Mouse (Mus musculus): ENCODE data around the gene Foxk1. TPM values are rescaled to one million over a fixed set of nuclear protein-coding genes. Genes with fewer than 3 reads are reported as not detected.

The Foxk1 gene
- polyA plus RNA-seq, 2 experiments: 6.0 to 18.6 TPM

DNA sequence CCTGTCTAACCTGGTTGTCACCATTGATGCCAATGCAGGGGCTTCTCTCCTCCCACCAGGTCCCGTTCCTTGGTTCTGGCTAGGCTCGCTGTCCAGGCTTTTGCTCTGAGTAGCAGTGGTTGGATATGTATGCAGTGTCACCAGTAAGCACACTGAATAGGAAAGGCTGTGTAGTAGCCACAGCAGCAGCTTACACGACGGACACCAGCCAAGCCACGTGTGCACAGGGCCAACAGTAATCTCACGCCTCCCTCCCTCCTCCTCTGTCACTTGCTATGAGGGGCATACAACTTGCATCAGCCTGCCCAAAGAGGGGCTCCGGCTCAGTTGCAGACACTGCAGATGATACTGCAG is 108.7 kb downstream of the Foxk1 start:
- no peak overlapping the region for H3K4me2 ChIP-seq (replicated peaks; ENCODE audit: low read depth, low read length, severe bottlenecking)
- TF ChIP-seq POLR2A (IDR thresholded peaks at IDR 0.05; ENCODE audit: borderline replicate concordance, extremely low read depth, insufficient read depth, insufficient read length): no peak
- peak overlapping the region; percentile 6; the same call in 1 of the 2 replicates for H3K9ac ChIP-seq (ENCODE audit: low read depth, low read length, severe bottlenecking)

More for the DNA sequence above, 108.7 kb downstream of the Foxk1 start:
- no peak for DNase-seq (ENCODE audit: low spot score)
- no peak for ATAC-seq (ENCODE audit: low FRiP score, low read depth)
- Histone ChIP-seq H3K4me3 (replicated peaks; ENCODE audit: low read length) (no peak overlapping the region), H3K36me3 (ENCODE audit: control insufficient read depth, insufficient read depth, low read length) (no peaks in the 10 kb centered on the region), H3K4me1 (ENCODE audit: control insufficient read depth, insufficient read depth, low read length) (peaks cover 8% of the 10 kb centered on the region), H3K27ac (replicated peaks; ENCODE audit: low read depth, low read length) (no peak overlapping the region), H3K9me3 (ENCODE audit: control insufficient read depth, low read length) (no peaks in the 10 kb centered on the region), H3K27me3 (ENCODE audit: control insufficient read depth, insufficient read depth, low read length) (no peaks in the 10 kb centered on the region)
- 58% methylated on average over 7 of the region's 7 CpGs for WGBS

Other genes with a start within 250 kb of the Foxk1 start
- gene Ap5z1, start 62.4 kb downstream of the Foxk1 start, polyA plus RNA-seq (2012; rRNA removed): 23.2 and 28.5 TPM in 2 replicates
- gene Ap5z1, start 62.4 kb downstream of the Foxk1 start, polyA plus RNA-seq (2014; fragmentation: Nextera tagmentation; extraction: Ambion mirVana): 8.8 and 9.6 TPM in 2 replicates
- gene Papolb, start 128.6 kb downstream of the Foxk1 start, polyA plus RNA-seq (2012; rRNA removed): 0.18 and 0.29 TPM in 2 replicates
- gene Papolb, start 128.6 kb downstream of the Foxk1 start, polyA plus RNA-seq (2014; fragmentation: Nextera tagmentation; extraction: Ambion mirVana): 0.18 TPM in 2 replicates
- gene Radil, start 149.6 kb downstream of the Foxk1 start, polyA plus RNA-seq (2012; rRNA removed): 7.4 and 9.9 TPM in 2 replicates
- 4.4 and 5.7 TPM in 2 replicates for gene Radil, start 149.6 kb downstream of the Foxk1 start, polyA plus RNA-seq (2014; fragmentation: Nextera tagmentation; extraction: Ambion mirVana)
- 1.1 and 1.2 TPM in 2 replicates for gene Mmd2, start 207.3 kb downstream of the Foxk1 start, polyA plus RNA-seq (2012; rRNA removed)
- gene Mmd2, start 207.3 kb downstream of the Foxk1 start, polyA plus RNA-seq (2014; fragmentation: Nextera tagmentation; extraction: Ambion mirVana): 1.5 and 2.0 TPM in 2 replicates
- 37.4 and 45.9 TPM in 2 replicates for gene Wipi2, start 226.2 kb downstream of the Foxk1 start, polyA plus RNA-seq (2012; rRNA removed)
- gene Wipi2, start 226.2 kb downstream of the Foxk1 start, polyA plus RNA-seq (2014; fragmentation: Nextera tagmentation; extraction: Ambion mirVana): 50.4 and 52.9 TPM in 2 replicates